ENCODE assay signal across 8 mouse cellular contexts in genomic region chr3:101461816-101462215, GRCm38 (mm10).
DNase-seq lines count a peak whose midpoint lies in the region; ATAC-seq and TF ChIP-seq lines count a peak whose summit lies in the region.

No protein-coding gene starts in this region.

- TF ChIP-seq CTCF in hindbrain, postnatal 0 days (IDR thresholded peaks at IDR 0.05; ENCODE audit: low read depth) = no peak
- TF ChIP-seq CTCF in intestine, postnatal 0 days (IDR thresholded peaks at IDR 0.05; ENCODE audit: low read depth) = no peak

- peaks cover 31% of the 10 kb centered on the region for H3K36me3 ChIP-seq in heart, embryonic 16.5 days (ENCODE audit: control insufficient read depth, insufficient read depth)
- peaks cover 33% of the 10 kb centered on the region for H3K36me3 ChIP-seq in embryonic facial prominence, embryonic 13.5 days
- peaks cover 21% of the 10 kb centered on the region; the same call in 1 of the 2 replicates for H3K36me3 ChIP-seq in hindbrain, postnatal 0 days (ENCODE audit: insufficient read depth, low read length)
- peaks cover 23% of the 10 kb centered on the region for H3K36me3 ChIP-seq in neural tube, embryonic 14.5 days (ENCODE audit: control insufficient read depth, insufficient read depth, low read length)
- H3K36me3 ChIP-seq in intestine, postnatal 0 days (ENCODE audit: control insufficient read depth, insufficient read depth) = peaks cover 19% of the 10 kb centered on the region; the same call in 1 of the 2 replicates

- no peak overlapping the region for H3K9ac ChIP-seq in heart, embryonic 16.5 days (ENCODE audit: low read length)
- peak overlapping the region; percentile 55 for H3K9ac ChIP-seq in embryonic facial prominence, embryonic 13.5 days
- H3K9ac ChIP-seq in hindbrain, postnatal 0 days (replicated peaks; ENCODE audit: low read length) = no peak overlapping the region
- no peak overlapping the region for H3K9ac ChIP-seq in neural tube, embryonic 14.5 days (replicated peaks; ENCODE audit: low read depth, low read length)
- no peak overlapping the region for H3K9ac ChIP-seq in intestine, postnatal 0 days (ENCODE audit: low read depth, low read length)

- DNase-seq in heart, adult 11 months = no peak
- no peak for DNase-seq in hindbrain, postnatal 0 days (ENCODE audit: low spot score)
- no peak for DNase-seq in spleen, adult 18-20 months
- no peak for DNase-seq in adrenal gland, adult 18-20 months (ENCODE audit: low spot score in 2 of 2)

- peak overlapping the region; percentile 6; the same call in 1 of the 2 replicates for H3K27ac ChIP-seq in heart, embryonic 16.5 days (ENCODE audit: low read length)
- H3K27ac ChIP-seq in embryonic facial prominence, embryonic 13.5 days = peak overlapping the region; percentile 92
- H3K27ac ChIP-seq in hindbrain, postnatal 0 days = peak overlapping the region; percentile 36; the same call in 1 of the 2 replicates
- peak overlapping the region; percentile 44 for H3K27ac ChIP-seq in neural tube, embryonic 14.5 days (ENCODE audit: low read depth, low read length)
- no peak overlapping the region for H3K27ac ChIP-seq in intestine, postnatal 0 days (ENCODE audit: low read depth, low read length)

- H3K4me3 ChIP-seq in heart, embryonic 16.5 days (ENCODE audit: low read length) = no peak overlapping the region
- H3K4me3 ChIP-seq in embryonic facial prominence, embryonic 13.5 days = no peak overlapping the region
- no peak overlapping the region for H3K4me3 ChIP-seq in hindbrain, postnatal 0 days (ENCODE audit: low read length)
- H3K4me3 ChIP-seq in neural tube, embryonic 14.5 days (ENCODE audit: low read depth, low read length) = no peak overlapping the region
- no peak overlapping the region for H3K4me3 ChIP-seq in intestine, postnatal 0 days (ENCODE audit: low read depth, low read length)

- H3K9me3 ChIP-seq in heart, embryonic 16.5 days (replicated peaks; ENCODE audit: control insufficient read depth, low read length) = peaks cover 11% of the 10 kb centered on the region
- H3K9me3 ChIP-seq in embryonic facial prominence, embryonic 13.5 days = peaks cover 10% of the 10 kb centered on the region
- peaks cover 3% of the 10 kb centered on the region; the same call in 1 of the 2 replicates for H3K9me3 ChIP-seq in hindbrain, postnatal 0 days (ENCODE audit: low read length)
- no peaks in the 10 kb centered on the region for H3K9me3 ChIP-seq in neural tube, embryonic 14.5 days (ENCODE audit: control insufficient read depth, low read length)
- H3K9me3 ChIP-seq in intestine, postnatal 0 days (ENCODE audit: control insufficient read depth) = no peaks in the 10 kb centered on the region

- no peak overlapping the region for H3K4me2 ChIP-seq in heart, embryonic 16.5 days (ENCODE audit: low read depth, low read length)
- H3K4me2 ChIP-seq in embryonic facial prominence, embryonic 13.5 days = no peak overlapping the region; the same call in 1 of the 2 replicates
- no peak overlapping the region for H3K4me2 ChIP-seq in hindbrain, postnatal 0 days (ENCODE audit: low read depth, low read length)
- H3K4me2 ChIP-seq in neural tube, embryonic 14.5 days (ENCODE audit: low read depth, low read length) = no peak overlapping the region
- no peak overlapping the region for H3K4me2 ChIP-seq in intestine, postnatal 0 days (replicated peaks; ENCODE audit: low read depth)

- ATAC-seq in heart, embryonic 16.5 days (replicated peaks; ENCODE audit: extremely low read depth, insufficient read depth, low FRiP score) = no peak
- no peak for ATAC-seq in embryonic facial prominence, embryonic 13.5 days (ENCODE audit: insufficient number of reproducible peaks, insufficient read depth, low FRiP score, low TSS enrichment, low read depth)
- ATAC-seq in hindbrain, postnatal 0 days = no peak; the same call in 1 of the 2 replicates
- no peak for ATAC-seq in neural tube, embryonic 14.5 days (ENCODE audit: low read depth)
- ATAC-seq in intestine, postnatal 0 days = no peak

- H3K4me1 ChIP-seq in heart, embryonic 16.5 days (ENCODE audit: control insufficient read depth, insufficient read depth, low read length) = no peaks in the 10 kb centered on the region
- H3K4me1 ChIP-seq in embryonic facial prominence, embryonic 13.5 days = peaks cover 33% of the 10 kb centered on the region
- H3K4me1 ChIP-seq in hindbrain, postnatal 0 days (ENCODE audit: insufficient read depth, low read length) = peaks cover 10% of the 10 kb centered on the region; the same call in 1 of the 2 replicates
- H3K4me1 ChIP-seq in neural tube, embryonic 14.5 days (ENCODE audit: control insufficient read depth, insufficient read depth, low read length) = peaks cover 9% of the 10 kb centered on the region; the same call in 1 of the 2 replicates
- H3K4me1 ChIP-seq in intestine, postnatal 0 days (replicated peaks; ENCODE audit: control insufficient read depth, insufficient read depth, low read length) = no peaks in the 10 kb centered on the region

- WGBS in heart, embryonic 16.5 days = 68% methylated on average over 8 of the region's 8 CpGs
- 8% methylated on average over 8 of the region's 8 CpGs for WGBS in embryonic facial prominence, embryonic 13.5 days
- 26% methylated on average over 8 of the region's 8 CpGs for WGBS in hindbrain, postnatal 0 days
- 23% methylated on average over 8 of the region's 8 CpGs for WGBS in neural tube, embryonic 14.5 days
- WGBS in intestine, postnatal 0 days = 56% methylated on average over 8 of the region's 8 CpGs

- no peaks in the 10 kb centered on the region for H3K27me3 ChIP-seq in heart, embryonic 16.5 days (ENCODE audit: control insufficient read depth, insufficient read depth, low read length)
- no peaks in the 10 kb centered on the region for H3K27me3 ChIP-seq in embryonic facial prominence, embryonic 13.5 days
- H3K27me3 ChIP-seq in hindbrain, postnatal 0 days (ENCODE audit: insufficient read depth, low read length) = no peaks in the 10 kb centered on the region
- no peaks in the 10 kb centered on the region for H3K27me3 ChIP-seq in neural tube, embryonic 14.5 days (ENCODE audit: control insufficient read depth, insufficient read depth, low read length)
- no peaks in the 10 kb centered on the region for H3K27me3 ChIP-seq in intestine, postnatal 0 days (replicated peaks; ENCODE audit: control insufficient read depth, insufficient read depth, low read length)
